Mouse (Mus musculus): Measurements from ENCODE around the gene Baz1a.

DNA sequence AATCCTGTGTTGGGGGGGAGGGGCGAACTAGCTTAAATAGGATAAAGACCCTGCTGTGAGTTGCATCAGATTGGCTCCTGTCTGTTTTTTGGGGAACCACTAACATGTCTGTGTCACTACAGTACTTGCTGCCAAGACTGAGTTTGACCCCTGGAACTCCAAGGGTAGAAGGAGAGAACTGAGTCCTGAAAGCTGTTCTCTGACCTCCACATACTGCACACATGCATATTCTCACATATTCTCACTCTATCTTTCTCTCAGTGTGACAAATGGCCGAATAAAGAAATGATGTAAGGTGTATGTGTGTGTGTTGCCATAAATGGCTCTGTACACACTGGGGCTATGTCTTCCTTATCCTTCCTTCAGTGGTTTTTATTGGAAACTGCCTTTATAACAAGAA lies 9.1 kb upstream of the Baz1a start:
- no peak for TF ChIP-seq CTCF (IDR thresholded peaks at IDR 0.05; ENCODE audit: borderline replicate concordance, control insufficient read depth, extremely low read depth, insufficient read depth, low read length, poor library complexity)
- no peak for TF ChIP-seq POLR2A (IDR thresholded peaks at IDR 0.05; ENCODE audit: control insufficient read depth, extremely low read depth, insufficient read depth, low read length, poor library complexity)

Measured in thymus, adult 2 months (tissue).